21 mouse cellular contexts compared by ENCODE assay signal in the genomic region with DNA sequence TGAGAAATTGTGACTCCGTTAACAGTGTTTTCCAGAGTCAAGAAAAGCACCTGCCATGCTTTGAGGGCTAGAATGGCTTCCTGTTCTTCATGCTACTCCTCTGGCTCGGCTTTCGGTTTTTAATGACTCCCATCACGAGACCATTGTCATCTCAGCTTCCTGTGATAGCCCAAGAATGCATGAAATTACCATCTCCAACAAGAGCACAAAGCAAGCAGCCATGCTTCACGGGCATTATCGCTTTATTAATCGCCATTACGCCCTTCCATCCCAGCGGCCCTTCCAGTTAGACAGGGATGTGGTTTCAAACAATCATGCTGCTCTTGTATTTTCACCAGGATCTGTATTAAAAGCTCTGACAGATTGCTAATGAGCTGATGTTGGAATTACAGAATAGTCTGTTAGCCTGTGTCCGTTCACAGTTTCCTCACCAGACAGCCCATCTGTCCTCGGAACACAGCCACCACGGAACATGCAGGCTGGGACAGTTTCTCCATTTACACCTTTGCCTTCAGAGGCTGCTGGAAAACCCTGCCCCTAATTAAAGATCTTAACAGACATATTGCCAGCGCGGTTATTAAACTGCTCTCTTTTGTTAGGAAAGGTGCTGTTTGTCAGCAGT.
DNase-seq lines count a peak whose midpoint lies in the region; ATAC-seq and TF ChIP-seq lines count a peak whose summit lies in the region.
"Had no signal": no experiment of that assay in that cellular context is flagged by ENCODE, and none has a peak within 500 bp of the region (broad histone marks: within the 10 kb centered on the region; RNA-seq: fewer than 3 reads in every experiment).

No protein-coding gene starts in this region.

- no peak overlapping the region for H3K4me2 ChIP-seq in hindbrain, postnatal 0 days (ENCODE audit: low read depth, low read length)
- no peak overlapping the region for H3K4me2 ChIP-seq in hindbrain, embryonic 13.5 days
- H3K4me2 ChIP-seq in forebrain, embryonic 14.5 days (ENCODE audit: low read length) = no peak overlapping the region
- no peak overlapping the region for H3K4me2 ChIP-seq in kidney, embryonic 14.5 days (replicated peaks; ENCODE audit: low read depth, low read length)
- H3K4me2 ChIP-seq: heart, embryonic 15.5 days had no signal

- no peaks in the 10 kb centered on the region for H3K4me1 ChIP-seq in hindbrain, postnatal 0 days (ENCODE audit: insufficient read depth, low read length)
- H3K4me1 ChIP-seq in hindbrain, embryonic 13.5 days (replicated peaks) = 0 out of 2 replicates have a peak, but pooled peaks cover 5% of the 10 kb centered on the region
- no peaks in the 10 kb centered on the region for H3K4me1 ChIP-seq in forebrain, embryonic 14.5 days (ENCODE audit: control insufficient read depth, insufficient read depth, low read length)
- no peaks in the 10 kb centered on the region for H3K4me1 ChIP-seq in kidney, embryonic 14.5 days (ENCODE audit: control insufficient read depth, insufficient read depth, low read length)
- H3K4me1 ChIP-seq: heart, embryonic 15.5 days; limb, embryonic 10.5 days; megakaryocyte, embryonic 14.5 days had no signal

- no peaks in the 10 kb centered on the region for H3K27me3 ChIP-seq in hindbrain, postnatal 0 days (ENCODE audit: insufficient read depth, low read length)
- 0 out of 2 replicates have a peak, but pooled peaks cover 7% of the 10 kb centered on the region for H3K27me3 ChIP-seq in hindbrain, embryonic 13.5 days
- no peaks in the 10 kb centered on the region; the same call in 1 of the 2 replicates for H3K27me3 ChIP-seq in forebrain, embryonic 14.5 days (replicated peaks; ENCODE audit: control insufficient read depth, insufficient read depth, low read length)
- peaks cover 2% of the 10 kb centered on the region; the same call in 1 of the 2 replicates for H3K27me3 ChIP-seq in kidney, embryonic 14.5 days (ENCODE audit: control insufficient read depth, insufficient read depth, low read length)
- H3K27me3 ChIP-seq: heart, embryonic 15.5 days; megakaryocyte, embryonic 14.5 days had no signal

- no peaks in the 10 kb centered on the region for H3K9me3 ChIP-seq in hindbrain, postnatal 0 days (ENCODE audit: low read length)
- no peaks in the 10 kb centered on the region for H3K9me3 ChIP-seq in hindbrain, embryonic 13.5 days
- no peaks in the 10 kb centered on the region for H3K9me3 ChIP-seq in forebrain, embryonic 14.5 days (replicated peaks; ENCODE audit: control insufficient read depth, low read length)
- no peaks in the 10 kb centered on the region for H3K9me3 ChIP-seq in kidney, embryonic 14.5 days (ENCODE audit: control insufficient read depth, low read length)
- H3K9me3 ChIP-seq: heart, embryonic 15.5 days; limb, embryonic 10.5 days; megakaryocyte, embryonic 14.5 days had no signal

- WGBS in hindbrain, postnatal 0 days = 39% methylated on average over 14 of the region's 14 CpGs
- WGBS in hindbrain, embryonic 13.5 days = 38% methylated on average over 14 of the region's 14 CpGs
- 36% methylated on average over 14 of the region's 14 CpGs for WGBS in forebrain, embryonic 14.5 days
- WGBS in kidney, embryonic 14.5 days = 72% methylated on average over 14 of the region's 14 CpGs

- DNase-seq in cerebellum, postnatal 10 days = peak; percentile 42 to 53
- no peak for DNase-seq in cerebellum, adult 9-10 months
- peak; percentile 18 for DNase-seq in hindbrain, postnatal 0 days (ENCODE audit: low spot score)
- peak; percentile 79 for DNase-seq in forebrain, embryonic 14.5 days (ENCODE audit: low spot score)
- no peak for DNase-seq in adrenal gland, adult 8-10 months
- no peak for DNase-seq in testis, postnatal 14 days (ENCODE audit: low spot score)
- DNase-seq: cerebellum, adult 9-11 months; gastrocnemius, adult 2 months; heart, adult 18-20 months; heart, postnatal 4 days; kidney, adult 8-10 months; kidney, postnatal 25 days; lung, adult 18-20 months; lung, postnatal 14 days had no signal

- ATAC-seq in hindbrain, postnatal 0 days = no peak
- no peak for ATAC-seq in hindbrain, embryonic 13.5 days (ENCODE audit: low FRiP score)
- peak; percentile 87 for ATAC-seq in forebrain, embryonic 14.5 days
- no peak for ATAC-seq in kidney, embryonic 14.5 days (ENCODE audit: low FRiP score, low TSS enrichment)
- ATAC-seq: midbrain, embryonic 16.5 days had no signal

- no peak overlapping the region for H3K4me3 ChIP-seq in hindbrain, postnatal 0 days (ENCODE audit: low read length)
- no peak overlapping the region for H3K4me3 ChIP-seq in hindbrain, embryonic 13.5 days
- H3K4me3 ChIP-seq in forebrain, embryonic 14.5 days (ENCODE audit: low read depth, low read length) = no peak overlapping the region
- no peak overlapping the region for H3K4me3 ChIP-seq in kidney, embryonic 14.5 days (ENCODE audit: low read length)
- H3K4me3 ChIP-seq: gastrocnemius, adult 2 months; heart, embryonic 15.5 days; left cerebral cortex, adult 2 months; limb, embryonic 10.5 days; megakaryocyte, embryonic 14.5 days had no signal

- no peak overlapping the region for H3K27ac ChIP-seq in hindbrain, postnatal 0 days
- no peak overlapping the region for H3K27ac ChIP-seq in hindbrain, embryonic 13.5 days
- H3K27ac ChIP-seq in forebrain, embryonic 14.5 days (ENCODE audit: low read depth, low read length) = no peak overlapping the region
- no peak overlapping the region for H3K27ac ChIP-seq in kidney, embryonic 14.5 days (ENCODE audit: low read depth, low read length)
- H3K27ac ChIP-seq: gastrocnemius, adult 2 months; heart, embryonic 15.5 days; left cerebral cortex, adult 2 months; limb, embryonic 10.5 days had no signal

- no peaks in the 10 kb centered on the region for H3K36me3 ChIP-seq in hindbrain, postnatal 0 days (ENCODE audit: insufficient read depth, low read length)
- H3K36me3 ChIP-seq in hindbrain, embryonic 13.5 days = no peaks in the 10 kb centered on the region
- no peaks in the 10 kb centered on the region for H3K36me3 ChIP-seq in forebrain, embryonic 14.5 days (ENCODE audit: control insufficient read depth, insufficient read depth, low read length)
- no peaks in the 10 kb centered on the region for H3K36me3 ChIP-seq in kidney, embryonic 14.5 days (ENCODE audit: control insufficient read depth, insufficient read depth, low read length)
- H3K36me3 ChIP-seq: heart, embryonic 15.5 days; limb, embryonic 10.5 days had no signal

- no peak for TF ChIP-seq CTCF in hindbrain, postnatal 0 days (IDR thresholded peaks at IDR 0.05; ENCODE audit: low read depth)

- H3K9ac ChIP-seq in hindbrain, postnatal 0 days (replicated peaks; ENCODE audit: low read length) = no peak overlapping the region
- no peak overlapping the region for H3K9ac ChIP-seq in hindbrain, embryonic 13.5 days
- H3K9ac ChIP-seq in forebrain, embryonic 14.5 days (ENCODE audit: low read length) = no peak overlapping the region
- no peak overlapping the region for H3K9ac ChIP-seq in kidney, embryonic 14.5 days (ENCODE audit: low read depth, low read length)
- H3K9ac ChIP-seq: heart, embryonic 15.5 days had no signal

Comparison
In these comparisons a context has a peak if more than half of its experiments do, and no peak if none do; other contexts are left out.
1. DNase-seq: peak in cerebellum, postnatal 10 days (2 of 2), hindbrain, postnatal 0 days (single experiment) and forebrain, embryonic 14.5 days (single experiment); none in cerebellum, adult 9-10 months (single experiment), adrenal gland, adult 8-10 months (single experiment) and testis, postnatal 14 days (single experiment).